Mouse (Mus musculus): Measurements from ENCODE around the gene Bcl9l. TPM values are rescaled to one million over a fixed set of nuclear protein-coding genes. Genes with fewer than 3 reads are reported as not detected.

The Bcl9l gene
- 88.8 to 97.2 TPM (median 89.9 TPM) in 4 replicates for total RNA-seq (2023; ENCODE audit: inconsistent age)

GRCm38 (mm10) chr9:44482552-44482951, at the start of gene Bcl9l:
Gene Bcl9l (plus strand): TSS chr9:44482825.

GRCm38 (mm10) chr9:44440961-44441360, 41.7 kb upstream of the Bcl9l start, which contains the start of gene Foxr1:
Gene Foxr1 (minus strand): TSS chr9:44441136.

GRCm38 (mm10) chr9:44454891-44455220, 27.8 kb upstream of the Bcl9l start, which contains the start of gene Upk2:
Gene Upk2 (minus strand): TSS chr9:44454976.

Other genes starting within 250 kb of the Bcl9l start
- 130 to 138 TPM (median 133 TPM) in 4 replicates for gene Cbl, start 248.8 kb upstream of the Bcl9l start, total RNA-seq (2023; ENCODE audit: inconsistent age)
- not detected in 4 replicates for gene Ccdc153, start 242.1 kb upstream of the Bcl9l start, total RNA-seq (2023; ENCODE audit: inconsistent age)
- gene Pdzd3, start 231.4 kb upstream of the Bcl9l start, total RNA-seq (2023; ENCODE audit: inconsistent age) = 0.22 to 0.26 TPM in 2 of 4 replicates, not detected in the others
- gene Nlrx1, start 214.2 kb upstream of the Bcl9l start, total RNA-seq (2023; ENCODE audit: inconsistent age) = 5.2 to 8.8 TPM (median 6.3 TPM) in 4 replicates
- gene Abcg4, start 194.2 kb upstream of the Bcl9l start, total RNA-seq (2023; ENCODE audit: inconsistent age) = not detected in 4 replicates
- gene Hinfp, start 177.2 kb upstream of the Bcl9l start, total RNA-seq (2023; ENCODE audit: inconsistent age) = 53.5 to 73.3 TPM (median 58.7 TPM) in 4 replicates
- gene C2cd2l, start 162.5 kb upstream of the Bcl9l start, total RNA-seq (2023; ENCODE audit: inconsistent age) = 13.1 to 19.2 TPM (median 17.3 TPM) in 4 replicates
- gene Dpagt1, start 156.8 kb upstream of the Bcl9l start, total RNA-seq (2023; ENCODE audit: inconsistent age) = 8.3 to 12.1 TPM (median 9.3 TPM) in 4 replicates
- 41.9 to 44.6 TPM (median 42.6 TPM) in 4 replicates for gene H2afx, start 148.1 kb upstream of the Bcl9l start, total RNA-seq (2023; ENCODE audit: inconsistent age)
- 15.8 to 19.8 TPM (median 18.8 TPM) in 4 replicates for gene Hmbs, start 138.6 kb upstream of the Bcl9l start, total RNA-seq (2023; ENCODE audit: inconsistent age)
- gene Vps11, start 121.2 kb upstream of the Bcl9l start, total RNA-seq (2023; ENCODE audit: inconsistent age) = 61.3 to 72.7 TPM (median 65.5 TPM) in 4 replicates
- 83.2 to 119 TPM (median 87.9 TPM) in 4 replicates for gene Hyou1, start 103.3 kb upstream of the Bcl9l start, total RNA-seq (2023; ENCODE audit: inconsistent age)
- gene Slc37a4, start 86.0 kb upstream of the Bcl9l start, total RNA-seq (2023; ENCODE audit: inconsistent age) = 18.8 to 19.9 TPM (median 19.6 TPM) in 4 replicates
- gene Rps25, start 75.7 kb upstream of the Bcl9l start, total RNA-seq (2023; ENCODE audit: inconsistent age) = 2,496 to 2,635 TPM (median 2,511 TPM) in 4 replicates
- gene Trappc4, start 75.2 kb upstream of the Bcl9l start, total RNA-seq (2023; ENCODE audit: inconsistent age) = 52.2 to 70.7 TPM (median 57.2 TPM) in 4 replicates
- gene Ccdc84, start 64.3 kb upstream of the Bcl9l start, total RNA-seq (2023; ENCODE audit: inconsistent age) = 37.6 to 54.1 TPM (median 41.4 TPM) in 4 replicates
- 0.27 TPM in 1 of 4 replicates, not detected in the others for gene Foxr1, start 41.7 kb upstream of the Bcl9l start, total RNA-seq (2023; ENCODE audit: inconsistent age)
- gene Upk2, start 27.8 kb upstream of the Bcl9l start, total RNA-seq (2023; ENCODE audit: inconsistent age) = not detected in 4 replicates
- 281 to 310 TPM (median 298 TPM) in 4 replicates for gene Cxcr5, start 79.1 kb downstream of the Bcl9l start, total RNA-seq (2023; ENCODE audit: inconsistent age)
- 282 to 309 TPM (median 299 TPM) in 4 replicates for gene Ddx6, start 122.1 kb downstream of the Bcl9l start, total RNA-seq (2023; ENCODE audit: inconsistent age)
- gene Treh, start 190.4 kb downstream of the Bcl9l start, total RNA-seq (2023; ENCODE audit: inconsistent age) = not detected in 4 replicates

Data from B cell, adult (primary cell).